Mouse (Mus musculus): Measurements from ENCODE around the gene Impg1.

Impg1 gene

GRCm38 (mm10) chr9:80465381-80465780, at the start of gene Impg1:
TSS of gene Impg1 (minus strand) at chr9:80465481.
- no peak for DNase-seq (ENCODE audit: low spot score in 2 of 2)

- DNase-seq (ENCODE audit: low spot score in 2 of 2): no peak
Observed at GRCm38 (mm10) chr9:80509464-80510153, 44.3 kb upstream of the Impg1 start.

- no peak for DNase-seq (ENCODE audit: low spot score in 2 of 2)
Observed at GRCm38 (mm10) chr9:80504496-80505012, 39.3 kb upstream of the Impg1 start.

GRCm38 (mm10) chr9:80491591-80491990, 26.3 kb upstream of the Impg1 start:
- no peak for DNase-seq (ENCODE audit: low spot score in 2 of 2)

GRCm38 (mm10) chr9:80460420-80460819, 4.9 kb downstream of the Impg1 start:
- no peak for DNase-seq (ENCODE audit: low spot score in 2 of 2)

- no peak for DNase-seq (ENCODE audit: low spot score in 2 of 2)
Observed at GRCm38 (mm10) chr9:80450467-80451261, 14.6 kb downstream of the Impg1 start.

GRCm38 (mm10) chr9:80441096-80441710, 24.1 kb downstream of the Impg1 start:
- no peak for DNase-seq (ENCODE audit: low spot score in 2 of 2)

- no peak for DNase-seq (ENCODE audit: low spot score in 2 of 2)
Observed at GRCm38 (mm10) chr9:80391404-80391803, 73.9 kb downstream of the Impg1 start.

- no peak for DNase-seq (ENCODE audit: low spot score in 2 of 2)
Observed at GRCm38 (mm10) chr9:80391002-80391401, 74.3 kb downstream of the Impg1 start.

GRCm38 (mm10) chr9:80387890-80388289, 77.4 kb downstream of the Impg1 start:
- DNase-seq (ENCODE audit: low spot score in 2 of 2): no peak

- DNase-seq (ENCODE audit: low spot score in 2 of 2): no peak
Observed at GRCm38 (mm10) chr9:80386492-80386891, 78.8 kb downstream of the Impg1 start.

- peak in 1 of 2 experiments; percentile 32 for DNase-seq (ENCODE audit: low spot score in 2 of 2)
Observed at GRCm38 (mm10) chr9:80386000-80386399, 79.3 kb downstream of the Impg1 start.

- no peak for DNase-seq (ENCODE audit: low spot score in 2 of 2)
Observed at GRCm38 (mm10) chr9:80382711-80383110, 82.6 kb downstream of the Impg1 start.

GRCm38 (mm10) chr9:80380078-80380645, 85.1 kb downstream of the Impg1 start:
- no peak for DNase-seq (ENCODE audit: low spot score in 2 of 2)

- no peak for DNase-seq (ENCODE audit: low spot score in 2 of 2)
Observed at GRCm38 (mm10) chr9:80374100-80374499, 91.2 kb downstream of the Impg1 start.

GRCm38 (mm10) chr9:80373304-80373739, 92.0 kb downstream of the Impg1 start:
- DNase-seq (ENCODE audit: low spot score in 2 of 2): no peak

- DNase-seq (ENCODE audit: low spot score in 2 of 2): no peak
Observed at GRCm38 (mm10) chr9:80368636-80369035, 96.6 kb downstream of the Impg1 start.

GRCm38 (mm10) chr9:80367520-80368204, 97.6 kb downstream of the Impg1 start:
- no peak for DNase-seq (ENCODE audit: low spot score in 2 of 2)

GRCm38 (mm10) chr9:80360063-80360462, 105.2 kb downstream of the Impg1 start:
- DNase-seq (ENCODE audit: low spot score in 2 of 2): no peak

- no peak for DNase-seq (ENCODE audit: low spot score in 2 of 2)
Observed at GRCm38 (mm10) chr9:80351678-80352331, 113.5 kb downstream of the Impg1 start.

GRCm38 (mm10) chr9:80351295-80351677, 114.0 kb downstream of the Impg1 start:
- no peak for DNase-seq (ENCODE audit: low spot score in 2 of 2)

Data from spleen, postnatal 10 days (tissue).